8 mouse cellular contexts compared by ENCODE assay signal in genomic region chr9:62825791-62826393, GRCm38 (mm10). TPM values are rescaled to one million over a fixed set of nuclear protein-coding genes. Genes with fewer than 3 reads are reported as not detected.
DNase-seq lines count a peak whose midpoint lies in the region; ATAC-seq and TF ChIP-seq lines count a peak whose summit lies in the region.

No protein-coding gene starts in this region.

- H3K36me3 ChIP-seq in heart, embryonic 11.5 days (ENCODE audit: control insufficient read depth, insufficient read depth, low read length): no peaks in the 10 kb centered on the region
- no peaks in the 10 kb centered on the region for H3K36me3 ChIP-seq in heart, adult 2 months (ENCODE audit: control insufficient read depth, insufficient read depth, low read length)
- no peaks in the 10 kb centered on the region for H3K36me3 ChIP-seq in hindbrain, embryonic 14.5 days (replicated peaks; ENCODE audit: control insufficient read depth, insufficient read depth)
- no peaks in the 10 kb centered on the region for H3K36me3 ChIP-seq in midbrain, embryonic 16.5 days (ENCODE audit: control insufficient read depth, insufficient read depth, low read length)

- no peak for DNase-seq in heart, adult 2 months
- DNase-seq in MN1 (ENCODE audit: low spot score): peak; percentile 63
- DNase-seq in hindbrain, embryonic 14.5 days (ENCODE audit: low spot score): no peak
- DNase-seq in urinary bladder, postnatal 25 days (ENCODE audit: low spot score): no peak
- DNase-seq in gastrocnemius, adult 2 months: no peak
- DNase-seq in cerebellum, postnatal 4 days (ENCODE audit: low spot score in 2 of 2): no peak

- H3K27me3 ChIP-seq in heart, embryonic 11.5 days (ENCODE audit: control insufficient read depth, insufficient read depth, low read length): no peaks in the 10 kb centered on the region
- H3K27me3 ChIP-seq in heart, adult 2 months (ENCODE audit: control insufficient read depth, insufficient read depth, low read length): no peaks in the 10 kb centered on the region
- no peaks in the 10 kb centered on the region for H3K27me3 ChIP-seq in hindbrain, embryonic 14.5 days (ENCODE audit: control insufficient read depth, insufficient read depth, low read length)
- no peaks in the 10 kb centered on the region for H3K27me3 ChIP-seq in midbrain, embryonic 16.5 days (ENCODE audit: control insufficient read depth, insufficient read depth, low read depth, low read length)

- H3K27ac ChIP-seq in heart, embryonic 11.5 days (ENCODE audit: low read depth, low read length): 0 out of 2 replicates have a peak overlapping the region, but pooled peaks have one; percentile 22
- H3K27ac ChIP-seq in heart, adult 2 months: no peak overlapping the region
- peak overlapping the region; percentile 26; the same call in 1 of the 2 replicates for H3K27ac ChIP-seq in hindbrain, embryonic 14.5 days
- peak overlapping the region; percentile 61 for H3K27ac ChIP-seq in midbrain, embryonic 16.5 days (ENCODE audit: low read length)
- no peak overlapping the region for H3K27ac ChIP-seq in gastrocnemius, adult 2 months

- H3K9me3 ChIP-seq in heart, embryonic 11.5 days (replicated peaks; ENCODE audit: control insufficient read depth, low read length): no peaks in the 10 kb centered on the region
- H3K9me3 ChIP-seq in hindbrain, embryonic 14.5 days (ENCODE audit: control insufficient read depth, low read length): no peaks in the 10 kb centered on the region
- no peaks in the 10 kb centered on the region for H3K9me3 ChIP-seq in midbrain, embryonic 16.5 days (replicated peaks; ENCODE audit: control insufficient read depth, low read length, poor library complexity, severe bottlenecking)

- peak overlapping the region; percentile 46 for H3K4me2 ChIP-seq in heart, embryonic 11.5 days
- H3K4me2 ChIP-seq in hindbrain, embryonic 14.5 days (replicated peaks): 0 out of 2 replicates have a peak overlapping the region, but pooled peaks have one; percentile 12
- H3K4me2 ChIP-seq in midbrain, embryonic 16.5 days (ENCODE audit: low read length): peak overlapping the region; percentile 2; the same call in 1 of the 2 replicates

- H3K4me3 ChIP-seq in heart, embryonic 11.5 days (ENCODE audit: low read depth, low read length): no peak overlapping the region
- H3K4me3 ChIP-seq in heart, adult 2 months: no peak overlapping the region
- H3K4me3 ChIP-seq in hindbrain, embryonic 14.5 days (replicated peaks; ENCODE audit: low read length): no peak overlapping the region
- no peak overlapping the region for H3K4me3 ChIP-seq in midbrain, embryonic 16.5 days (ENCODE audit: low read depth, low read length)
- no peak overlapping the region for H3K4me3 ChIP-seq in gastrocnemius, adult 2 months

- H3K4me1 ChIP-seq in heart, embryonic 11.5 days (ENCODE audit: control insufficient read depth, insufficient read depth, low read length): peaks cover 11% of the 10 kb centered on the region
- H3K4me1 ChIP-seq in heart, adult 2 months (ENCODE audit: control insufficient read depth, insufficient read depth, low read length): peaks cover 3% of the 10 kb centered on the region
- peaks cover 7% of the 10 kb centered on the region for H3K4me1 ChIP-seq in hindbrain, embryonic 14.5 days (replicated peaks; ENCODE audit: control insufficient read depth, insufficient read depth, low read length)
- peaks cover 27% of the 10 kb centered on the region for H3K4me1 ChIP-seq in midbrain, embryonic 16.5 days (ENCODE audit: control insufficient read depth, insufficient read depth, low read length)

- no peak for TF ChIP-seq EP300 in heart, adult 2 months (IDR thresholded peaks at IDR 0.05; ENCODE audit: insufficient read depth, low read depth, low read length)

- intact Hi-C loops in heart, adult 2 months (cut with DNase I): loop anchor here (5.0 kb wide), 2 partner anchors 44 to 79 kb away; no protein-coding TSS in a partner anchor
- intact Hi-C loops in gastrocnemius, adult 2 months (cut with DNase I): no loop called here

- no peak for TF ChIP-seq POLR2A in heart, adult 2 months (IDR thresholded peaks at IDR 0.05; ENCODE audit: insufficient read depth, low read depth, low read length)

- ATAC-seq in heart, embryonic 11.5 days (replicated peaks; ENCODE audit: insufficient number of reproducible peaks, low FRiP score, low TSS enrichment): 0 out of 2 replicates have a peak, but pooled peaks have one; percentile 15
- ATAC-seq in hindbrain, embryonic 14.5 days (ENCODE audit: low FRiP score): no peak
- peak; percentile 40 for ATAC-seq in midbrain, embryonic 16.5 days

- H3K9ac ChIP-seq in heart, embryonic 11.5 days (ENCODE audit: low read depth, low read length): peak overlapping the region; percentile 39; the same call in 1 of the 2 replicates
- no peak overlapping the region for H3K9ac ChIP-seq in heart, adult 2 months (ENCODE audit: low read depth, low read length)
- no peak overlapping the region for H3K9ac ChIP-seq in hindbrain, embryonic 14.5 days
- no peak overlapping the region for H3K9ac ChIP-seq in midbrain, embryonic 16.5 days (ENCODE audit: low read depth, low read length)

- TF ChIP-seq CTCF in heart, adult 2 months (IDR thresholded peaks at IDR 0.05): no peak
- no peak for TF ChIP-seq CTCF in gastrocnemius, adult 2 months (IDR thresholded peaks at IDR 0.05)

- WGBS in heart, embryonic 11.5 days (ENCODE audit: insufficient replicate concordance): 7% methylated on average over 9 of the region's 9 CpGs
- 35% methylated on average over 9 of the region's 9 CpGs for WGBS in heart, adult 2 months
- WGBS in hindbrain, embryonic 14.5 days: 5% methylated on average over 9 of the region's 9 CpGs
- WGBS in midbrain, embryonic 16.5 days: 3% methylated on average over 9 of the region's 9 CpGs

- no peaks in the 10 kb centered on the region for H3K79me2 ChIP-seq in heart, adult 2 months (replicated peaks; ENCODE audit: control insufficient read depth, insufficient read depth, low read length)

RNA-seq across cellular contexts. Expression of gene Cln6, which starts 12.7 kb away (rescaled TPM):
- 17.9 and 21.0 TPM in 2 replicates for polyA plus RNA-seq in heart, embryonic 11.5 days (2014; fragmentation: Nextera tagmentation; extraction: Ambion mirVana)
- total RNA-seq in heart, adult 2 months (2021): 10 to 100 TPM; 18.3 to 26.0 TPM
- 30.4 and 36.6 TPM in 2 replicates for polyA plus RNA-seq in heart, adult 2 months (2012; rRNA removed)
- 5.4 and 7.1 TPM in 2 replicates for polyA plus RNA-seq in hindbrain, embryonic 14.5 days (2014; fragmentation: Nextera tagmentation; extraction: Ambion mirVana)
- 4.1 and 5.1 TPM in 2 replicates for polyA plus RNA-seq in midbrain, embryonic 16.5 days (2015; fragmentation: Nextera tagmentation; extraction: Ambion mirVana)
- 10 to 100 TPM; 17.5 to 20.7 TPM for total RNA-seq in gastrocnemius, adult 2 months (2021)

RNA-seq across cellular contexts. Expression of gene Fem1b, which starts 14.2 kb away (rescaled TPM):
- polyA plus RNA-seq in heart, embryonic 11.5 days (2014; fragmentation: Nextera tagmentation; extraction: Ambion mirVana): 22.1 and 25.0 TPM in 2 replicates
- total RNA-seq in heart, adult 2 months (2021): 10 to 100 TPM; 16.1 to 16.7 TPM
- polyA plus RNA-seq in heart, adult 2 months (2012; rRNA removed): 4.9 and 10.2 TPM in 2 replicates
- 86.6 and 101 TPM in 2 replicates for polyA plus RNA-seq in hindbrain, embryonic 14.5 days (2014; fragmentation: Nextera tagmentation; extraction: Ambion mirVana)
- polyA plus RNA-seq in midbrain, embryonic 16.5 days (2015; fragmentation: Nextera tagmentation; extraction: Ambion mirVana): 64.5 and 69.3 TPM in 2 replicates
- 10 to 100 TPM; 13.6 to 15.8 TPM for total RNA-seq in gastrocnemius, adult 2 months (2021)

RNA-seq across cellular contexts. Expression of gene Calml4, which starts 32.0 kb away (rescaled TPM):
- 0.24 and 0.79 TPM in 2 replicates for polyA plus RNA-seq in heart, embryonic 11.5 days (2014; fragmentation: Nextera tagmentation; extraction: Ambion mirVana)
- total RNA-seq in heart, adult 2 months (2021): 1 to 10 TPM in 1 of 2 experiments, under 1 TPM in 1; 0.93 to 1.4 TPM
- polyA plus RNA-seq in heart, adult 2 months (2012; rRNA removed): 0.76 and 1.6 TPM in 2 replicates
- polyA plus RNA-seq in hindbrain, embryonic 14.5 days (2014; fragmentation: Nextera tagmentation; extraction: Ambion mirVana): 16.7 and 32.8 TPM in 2 replicates
- polyA plus RNA-seq in midbrain, embryonic 16.5 days (2015; fragmentation: Nextera tagmentation; extraction: Ambion mirVana): 10.7 and 11.2 TPM in 2 replicates
- 1 to 10 TPM in 1 of 2 experiments, under 1 TPM in 1; 0.99 to 1.1 TPM for total RNA-seq in gastrocnemius, adult 2 months (2021)

Comparison
In these comparisons a context has a peak if more than half of its experiments do, and no peak if none do; other contexts are left out.
1. H3K27ac ChIP-seq: peak in heart, embryonic 11.5 days (single experiment), hindbrain, embryonic 14.5 days (single experiment) and midbrain, embryonic 16.5 days (single experiment); none in heart, adult 2 months (single experiment) and gastrocnemius, adult 2 months (single experiment).
2. Peak in every context shown above with its lines, with median percentiles within 50 percentile points of each other: H3K4me2 ChIP-seq.